Mouse (Mus musculus) cerebellum, postnatal 14 days (tissue): Measurements from ENCODE around the gene Nt5e.
"Not testable (repeated sequence)": the region's sequence is repeated elsewhere in the genome, so short reads cannot be mapped to it uniquely, and the experiment has no call there.

Experiments used
- DNase-seq, 2 experiments: peaks; one replicate each; pipeline ENCODE4 v3.0.0; 2021; ENCODE audit warnings: mixed read lengths in 2 of 2

Gene Nt5e

DNA sequence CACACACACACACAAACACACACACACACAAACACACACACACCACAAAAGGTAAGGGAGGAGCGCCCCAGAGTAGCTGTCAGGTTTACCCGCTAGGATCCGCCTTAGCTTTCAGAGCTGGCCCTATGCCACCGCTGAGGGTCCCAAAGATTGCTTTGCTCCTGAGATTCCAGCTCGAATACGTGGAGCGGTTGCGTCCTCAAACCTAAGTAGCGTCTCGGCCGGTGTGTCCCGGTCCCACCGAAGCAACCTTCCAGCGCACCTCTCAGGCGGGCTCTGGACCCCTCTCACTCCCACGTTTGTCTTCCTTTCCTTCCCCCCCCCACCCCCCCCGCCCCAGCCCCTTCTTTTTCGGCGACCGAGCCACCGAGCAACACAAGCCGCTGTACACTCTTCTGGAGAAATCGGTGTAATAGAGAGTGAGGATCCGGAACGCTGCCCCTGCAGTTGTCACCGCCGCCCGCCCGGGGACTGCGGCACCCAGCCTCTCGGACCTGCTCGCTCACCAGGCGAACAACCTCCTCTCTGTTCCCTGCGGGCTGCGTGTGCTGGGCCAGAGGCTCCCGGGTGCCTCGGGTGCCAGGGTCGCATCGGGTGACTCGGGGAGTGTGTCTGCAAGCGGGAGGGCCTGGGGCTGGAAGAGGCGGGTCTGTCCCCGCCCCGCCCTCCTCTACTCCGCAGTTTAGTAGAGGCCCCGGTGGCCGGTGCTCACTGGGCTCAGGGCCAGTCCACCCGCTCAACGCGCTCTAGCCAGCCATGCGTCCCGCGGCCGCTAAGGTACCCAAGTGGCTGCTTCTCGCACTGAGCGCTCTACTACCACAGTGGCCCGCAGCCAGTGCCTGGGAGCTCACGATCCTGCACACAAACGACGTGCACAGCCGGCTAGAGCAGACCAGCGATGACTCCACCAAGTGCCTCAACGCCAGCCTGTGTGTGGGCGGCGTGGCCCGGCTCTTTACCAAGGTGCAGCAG is at the start of gene Nt5e:
Gene Nt5e (plus strand): TSS at position 268 of the 972 bp plus-strand sequence.
- DNase-seq: peak; percentile 85

DNA sequence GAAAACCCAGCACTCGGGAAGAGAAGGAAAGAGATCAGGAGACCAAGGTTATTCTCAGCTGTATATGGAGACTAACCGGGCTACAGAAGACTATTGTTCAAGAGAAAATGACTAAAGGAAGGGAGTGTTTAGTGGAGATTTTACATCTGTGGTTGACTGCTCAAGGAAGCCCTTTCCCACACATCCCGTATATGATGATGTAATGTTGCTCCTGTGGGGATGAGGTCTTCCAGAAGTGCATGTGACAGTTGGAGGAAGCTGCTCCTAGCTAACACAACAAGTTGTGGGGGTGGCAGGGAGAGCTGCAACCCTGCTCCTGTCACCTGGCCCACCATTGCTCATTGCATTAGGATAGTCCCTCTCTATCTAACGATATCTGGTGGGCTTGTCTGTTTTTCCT is 49.4 kb upstream of the Nt5e start:
- DNase-seq: no peak

DNA sequence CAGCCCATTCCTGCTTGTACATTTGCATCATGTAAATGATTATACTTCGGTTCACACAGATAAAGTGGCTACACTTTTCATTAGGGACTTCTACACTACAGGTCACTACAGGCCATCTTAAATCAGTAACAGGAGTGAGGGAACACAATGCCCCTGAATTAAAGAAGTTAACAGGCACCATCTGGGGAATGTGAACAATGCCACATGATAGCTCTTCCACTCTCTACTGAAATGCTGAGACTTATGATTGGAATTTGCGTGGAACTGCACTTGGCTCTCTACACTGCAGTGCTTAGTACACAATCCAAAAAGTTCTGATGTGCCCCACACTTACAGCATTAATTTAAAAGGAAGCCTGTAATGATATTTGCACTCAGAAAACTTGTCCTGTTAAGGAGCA is 47.3 kb upstream of the Nt5e start:
- no peak for DNase-seq

DNA sequence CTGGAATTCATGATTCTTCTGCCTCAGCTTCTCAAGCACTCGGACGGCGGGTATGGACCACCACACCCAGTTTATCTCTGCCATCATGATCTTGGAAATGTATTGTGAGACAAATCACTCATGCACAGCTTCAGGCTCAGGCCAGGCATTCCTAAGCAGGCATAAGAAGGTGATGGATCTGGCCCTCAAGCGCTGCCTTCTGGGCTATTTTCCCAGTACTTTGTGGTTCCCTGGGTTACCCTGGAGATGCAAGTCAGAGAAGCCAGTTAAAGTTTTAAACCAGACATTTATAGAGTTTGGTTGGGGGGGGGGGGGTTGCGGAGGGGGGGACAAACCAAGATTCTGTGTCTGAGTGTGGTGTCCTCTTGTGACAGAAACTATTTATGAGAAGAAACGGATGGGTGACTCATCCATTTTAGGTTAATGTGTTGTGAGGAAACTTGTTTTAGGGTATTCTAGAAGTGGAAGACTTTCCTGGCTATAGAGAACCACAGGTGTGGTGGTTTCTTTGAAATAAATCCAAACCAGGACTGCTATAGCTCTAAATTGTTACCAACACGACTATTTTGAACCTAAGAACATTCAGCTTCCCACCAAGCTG is 37.3 kb upstream of the Nt5e start:
- DNase-seq: no peak

DNA sequence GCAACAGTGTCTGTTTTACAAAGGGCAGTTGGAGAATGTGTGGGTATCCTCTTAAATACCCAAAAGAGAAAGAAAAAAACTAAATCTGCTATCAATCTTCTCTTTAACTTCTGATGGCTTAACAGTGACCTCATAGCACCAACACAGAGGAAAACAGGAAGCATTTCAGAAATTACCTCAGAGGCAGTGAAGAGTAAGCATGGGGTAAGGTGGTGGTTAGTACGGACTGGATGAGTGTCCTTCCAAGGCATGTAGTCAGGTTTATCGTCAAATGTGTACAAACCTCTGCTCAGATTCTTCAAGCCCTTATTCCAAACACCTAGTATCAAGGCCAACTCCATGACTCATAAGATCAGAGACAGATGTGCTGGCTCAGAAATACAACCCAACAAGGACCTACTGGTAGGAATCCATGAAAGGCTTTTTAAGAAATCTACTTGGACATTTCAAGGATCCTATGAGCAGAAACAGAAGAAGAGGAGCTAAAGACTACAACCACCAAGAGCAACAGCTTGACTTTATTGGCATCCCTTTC is 34.1 kb upstream of the Nt5e start:
- DNase-seq: no peak

DNA sequence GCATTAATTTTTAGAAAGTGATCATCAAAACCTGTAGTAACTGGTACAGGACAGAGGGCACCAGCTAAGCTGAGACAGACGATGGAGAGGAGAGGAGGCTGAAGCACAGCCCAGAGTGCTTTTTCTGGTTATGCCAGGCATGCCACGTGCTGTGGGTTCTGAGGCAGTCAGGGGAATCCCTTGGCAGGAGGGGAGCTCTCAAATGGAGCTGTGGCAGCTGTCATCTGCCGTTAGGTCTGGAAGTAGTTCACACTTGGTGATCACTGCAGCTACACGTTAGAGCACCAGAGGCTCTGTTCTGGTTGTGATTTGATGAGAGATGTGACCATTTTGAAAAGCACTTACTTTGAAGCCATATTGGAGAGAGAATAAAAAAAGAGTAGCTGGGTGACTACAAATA is 31.2 kb upstream of the Nt5e start:
- peak; percentile 54 to 62 for DNase-seq

DNA sequence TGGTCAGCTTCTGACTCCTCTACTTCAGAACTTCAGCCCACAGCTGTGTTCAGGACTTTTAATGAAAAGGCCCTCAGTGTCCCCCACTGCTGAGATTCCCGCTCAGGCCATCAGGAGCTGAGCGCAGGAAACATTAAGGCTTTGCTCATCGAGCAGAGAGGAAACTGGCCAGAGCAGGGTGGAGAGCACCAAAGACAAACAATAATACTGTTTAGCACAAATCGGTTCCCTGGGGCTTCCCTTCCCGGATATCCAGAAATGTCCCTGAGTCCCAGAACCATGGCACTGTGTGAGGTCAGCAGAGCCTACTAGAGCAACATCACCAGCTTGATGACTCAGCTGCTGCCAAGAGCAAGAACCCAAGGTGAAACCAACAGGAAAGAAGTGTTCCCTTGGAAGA is 30.7 kb upstream of the Nt5e start:
- no peak for DNase-seq

DNA sequence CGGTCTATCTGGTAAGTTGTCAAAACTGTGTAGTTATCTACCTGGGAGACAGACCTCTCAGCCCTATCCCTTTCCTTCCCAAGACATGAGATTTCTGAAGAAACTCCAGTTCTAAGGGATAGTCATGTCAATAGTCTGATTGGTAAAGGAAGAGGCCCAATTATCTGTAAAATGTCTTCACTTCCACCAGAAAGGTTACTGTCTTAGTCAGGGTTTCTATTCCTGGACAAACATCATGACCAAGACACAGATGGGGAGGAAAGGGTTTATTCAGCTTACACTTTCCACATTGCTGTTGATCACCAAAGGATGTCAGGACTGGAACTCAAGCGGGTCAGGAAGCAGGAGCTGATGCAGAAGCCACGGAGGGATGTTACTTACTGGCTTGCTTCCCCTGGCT is 29.8 kb upstream of the Nt5e start:
- DNase-seq: not testable (repeated sequence)

DNA sequence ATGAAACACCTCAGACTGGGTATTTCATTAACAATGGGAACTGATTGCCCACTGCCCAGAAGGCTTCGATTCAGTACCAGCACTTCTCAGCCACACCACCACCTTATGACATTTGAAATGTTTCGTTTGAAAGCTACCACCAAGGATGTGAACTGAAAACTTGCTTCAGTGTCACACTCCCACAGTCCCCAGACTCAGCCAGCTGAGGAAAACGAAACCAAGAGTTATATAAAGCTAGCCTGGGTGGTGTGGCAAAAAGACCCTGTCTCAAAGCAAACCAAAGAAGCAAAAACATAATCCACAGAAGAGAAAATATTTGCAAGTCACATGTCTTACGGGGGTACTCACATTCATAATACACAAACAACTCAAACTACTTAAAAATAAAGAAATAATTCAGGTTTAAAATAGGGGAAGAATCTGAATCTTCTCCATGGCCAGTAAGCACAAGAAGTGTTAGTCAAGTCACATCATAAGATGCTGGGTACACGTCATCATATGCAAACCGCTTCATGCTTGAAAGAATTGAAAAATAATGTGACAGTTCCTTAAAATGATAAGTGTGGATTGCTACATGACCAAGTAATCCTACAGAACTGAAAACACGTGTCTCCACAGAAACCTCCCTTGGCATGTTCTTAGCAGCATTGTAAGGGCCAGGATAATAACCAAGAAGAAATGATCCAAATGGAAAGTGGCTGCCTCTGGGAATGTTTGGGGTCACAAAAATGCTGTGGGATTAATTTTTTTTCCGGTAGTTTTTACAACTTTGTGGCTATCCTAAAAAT is 28.9 kb upstream of the Nt5e start:
- DNase-seq: no peak

DNA sequence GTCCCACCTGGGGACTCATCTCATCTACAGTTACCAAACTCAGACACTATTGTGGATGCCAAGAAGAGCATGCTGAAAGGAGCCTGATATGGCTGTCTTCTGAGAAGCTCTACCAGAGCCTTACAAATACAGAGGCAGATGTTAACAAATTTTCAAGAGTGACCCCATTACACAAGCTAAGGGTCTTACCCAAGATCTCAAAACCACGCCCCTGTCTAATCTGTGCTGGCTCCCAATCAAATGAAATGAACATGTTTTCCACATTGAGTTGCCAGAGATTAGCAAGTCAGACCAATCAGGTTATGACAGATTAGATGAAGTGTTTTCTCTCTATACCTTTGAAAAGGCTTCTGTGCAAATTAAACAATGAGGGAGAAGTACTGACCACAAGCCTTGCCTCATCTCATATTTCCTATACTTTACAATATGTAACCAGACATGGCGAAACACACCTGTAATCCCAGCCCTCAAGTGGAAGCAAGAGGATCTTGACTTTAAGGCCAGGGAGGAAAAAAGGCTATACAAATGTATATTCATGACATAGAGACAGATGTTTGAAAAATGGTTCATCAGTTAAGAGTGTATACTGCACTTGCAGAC is 19.9 kb upstream of the Nt5e start:
- no peak for DNase-seq

DNA sequence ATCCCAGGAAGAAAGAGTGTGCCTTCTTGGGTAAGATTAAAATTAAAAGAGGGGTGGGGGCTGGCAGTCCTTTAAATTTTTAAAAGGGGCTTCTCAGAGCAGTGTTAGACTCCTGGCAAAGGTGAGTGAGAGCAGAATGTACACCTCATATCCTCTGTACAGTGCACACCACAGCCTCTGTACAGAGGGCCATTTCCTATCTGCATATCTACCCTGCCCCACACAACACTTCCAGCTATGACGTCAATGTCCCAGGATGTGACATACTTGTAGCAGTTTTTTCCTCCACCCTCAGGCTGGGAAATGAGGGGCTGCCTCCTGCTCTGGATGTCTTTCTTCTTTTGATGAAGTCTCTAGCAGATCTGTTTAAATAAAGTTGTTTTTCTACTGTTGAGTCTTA is 17.9 kb upstream of the Nt5e start:
- DNase-seq: no peak

DNA sequence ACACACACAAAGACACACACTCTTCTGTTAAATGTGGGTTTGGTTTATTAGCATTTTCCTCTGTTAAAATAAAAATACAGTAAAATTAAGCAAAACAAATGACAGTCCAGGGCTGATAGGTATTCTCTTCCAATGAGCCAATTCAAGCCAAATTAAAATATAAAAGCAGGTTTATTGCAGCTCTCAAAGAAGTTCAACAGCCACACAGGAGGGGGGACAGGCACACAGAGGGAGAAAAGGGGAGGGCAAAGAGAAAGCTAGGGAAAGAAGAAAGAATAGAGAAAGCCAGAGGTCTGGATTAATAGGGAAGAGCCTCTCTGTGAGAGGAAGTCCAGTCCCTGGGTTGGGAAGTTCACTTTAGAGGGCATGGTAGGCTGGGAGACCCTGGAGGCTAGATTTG is 7.8 kb upstream of the Nt5e start:
- DNase-seq: no peak

DNA sequence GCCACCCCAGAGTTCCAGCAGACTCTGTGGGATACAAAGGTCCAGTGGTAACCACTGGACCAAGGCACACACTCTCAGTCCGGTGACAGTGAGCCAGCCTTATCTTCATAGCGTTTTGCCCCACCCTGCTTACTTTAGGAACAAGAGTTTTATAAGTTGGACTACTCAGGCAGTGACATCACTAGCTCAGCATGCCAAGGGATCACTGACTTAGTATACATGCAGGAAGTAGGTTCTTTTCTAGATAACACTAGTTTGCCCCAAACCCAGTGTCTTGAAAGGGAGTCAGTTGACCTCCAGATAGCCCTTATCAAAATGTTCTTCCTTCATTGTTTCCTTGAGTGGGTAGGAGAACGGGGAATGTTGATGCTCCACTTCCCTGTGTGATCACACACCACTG is 2.4 kb upstream of the Nt5e start:
- DNase-seq: no peak

DNA sequence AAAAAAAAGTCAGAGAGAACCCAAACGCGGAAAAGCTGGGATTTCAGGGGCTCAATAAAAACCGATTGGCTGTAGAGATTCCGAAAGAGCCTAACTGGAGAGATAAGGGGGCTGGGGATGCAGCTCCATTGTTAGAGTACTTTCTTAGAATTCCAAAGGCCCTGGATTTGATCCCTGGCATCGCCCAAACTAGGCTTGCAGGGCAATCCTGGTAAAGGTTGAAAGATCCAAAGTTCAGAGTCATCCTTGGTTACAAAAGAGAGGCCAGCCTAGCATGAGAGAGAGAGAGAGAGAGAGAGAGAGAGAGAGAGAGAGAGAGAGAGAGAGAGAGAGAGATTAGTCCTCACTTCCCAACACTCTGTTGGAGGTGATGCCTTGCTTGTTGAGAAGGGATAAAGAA is 1.7 kb downstream of the Nt5e start:
- no peak for DNase-seq

DNA sequence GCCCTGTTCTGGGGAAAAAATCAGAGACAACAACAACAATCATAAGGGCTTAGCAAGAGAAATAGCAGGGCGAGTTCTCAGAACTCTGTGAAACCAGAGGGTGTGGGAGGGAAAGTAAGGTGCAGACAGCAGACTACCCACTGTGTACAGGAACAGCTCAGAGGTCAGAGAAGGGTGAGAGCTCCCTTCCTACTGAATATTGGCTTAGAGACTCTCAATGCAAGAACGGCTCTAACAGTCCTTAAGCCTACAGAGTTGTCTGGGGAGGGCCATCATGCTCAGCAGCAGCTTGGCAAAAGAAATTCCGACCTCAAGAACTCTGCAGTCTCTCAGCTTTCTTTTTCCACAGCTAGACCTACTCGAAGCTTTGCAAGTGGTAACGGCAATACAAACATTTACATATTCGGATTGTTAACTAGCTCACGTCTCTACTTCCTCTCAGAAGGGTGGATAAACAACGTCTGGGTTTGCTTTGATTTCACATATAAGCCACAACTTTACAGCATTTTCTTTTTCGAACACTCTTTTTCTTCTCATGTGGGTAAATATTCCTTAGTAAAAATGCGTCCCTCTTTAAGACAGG is 2.3 kb downstream of the Nt5e start:
- DNase-seq: no peak

DNA sequence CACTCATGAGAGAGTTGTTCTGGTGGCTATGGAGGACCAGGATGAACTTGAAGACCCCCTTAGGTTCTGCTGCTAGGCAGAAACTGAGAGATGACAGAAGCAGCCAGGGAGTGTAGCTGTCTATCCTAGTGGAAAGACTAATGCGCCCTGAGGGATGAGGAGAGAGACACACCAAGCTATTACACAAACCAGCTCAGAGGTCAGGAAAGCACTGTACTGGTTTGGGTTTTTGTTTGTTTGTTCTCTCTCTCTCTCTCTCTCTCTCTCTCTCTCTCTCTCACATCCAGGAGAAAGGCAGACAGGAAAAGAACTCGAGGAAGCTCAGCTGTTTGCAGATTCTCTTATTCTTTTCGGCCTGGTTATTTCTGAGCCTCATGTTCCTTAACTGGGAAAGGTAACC is 3.3 kb downstream of the Nt5e start:
- no peak for DNase-seq

DNA sequence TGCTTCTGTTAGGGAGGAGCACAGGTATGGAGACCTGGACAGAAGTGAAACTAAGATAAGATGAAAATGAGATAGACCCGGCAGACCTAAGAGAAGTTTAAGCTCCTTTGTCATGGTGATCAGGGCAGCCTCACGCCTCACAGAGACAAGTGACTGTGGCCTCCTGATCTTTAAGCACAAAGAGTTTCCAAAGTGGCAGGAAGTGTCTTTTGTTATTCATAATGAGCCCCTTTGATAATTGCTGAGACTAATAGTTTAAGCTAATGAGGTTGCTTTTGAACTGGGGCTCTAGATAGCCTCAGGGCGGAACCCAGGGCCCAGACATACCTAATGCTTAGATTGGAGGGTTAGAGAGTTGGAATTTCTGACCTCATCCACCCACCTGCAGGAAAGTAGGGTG is 5.5 kb downstream of the Nt5e start:
- DNase-seq: no peak

DNA sequence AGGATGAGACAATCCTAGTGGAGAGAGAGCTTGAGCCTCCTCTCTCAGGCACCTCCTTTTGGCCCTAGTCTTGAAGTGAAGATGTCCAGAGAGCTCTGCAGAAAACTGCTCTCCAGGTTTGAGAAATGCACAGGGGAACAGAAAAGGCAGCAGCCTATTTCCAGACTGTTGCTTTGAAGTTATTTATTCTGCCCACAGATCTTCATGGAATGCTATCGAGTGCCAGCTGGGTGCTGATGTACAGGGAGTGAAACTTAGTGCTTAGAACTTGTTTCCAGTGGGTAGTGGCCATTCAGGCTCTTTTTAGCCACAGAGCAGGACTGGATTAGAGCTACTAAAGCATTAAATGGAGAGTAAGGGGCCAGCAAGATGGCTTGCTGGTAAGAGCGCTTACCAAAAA is 8.8 kb downstream of the Nt5e start:
- no peak for DNase-seq

DNA sequence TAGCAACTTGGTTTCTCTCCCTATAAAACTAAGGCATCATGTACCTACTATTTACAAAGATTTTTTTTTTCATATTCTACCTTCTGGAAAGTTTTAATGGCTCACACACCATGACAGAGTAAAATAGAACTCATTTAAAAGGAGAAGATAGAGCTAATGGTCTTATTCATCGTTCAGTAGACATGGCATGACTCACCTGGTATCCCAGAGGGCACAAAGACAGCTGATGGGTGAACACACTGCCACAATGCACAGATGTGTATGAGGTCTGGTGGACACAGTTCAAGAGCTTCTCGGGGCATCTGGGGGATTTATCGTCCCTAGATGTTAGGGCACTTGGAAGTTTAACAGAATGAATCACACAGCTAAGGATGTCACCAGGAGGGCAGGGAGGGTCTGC is 13.8 kb downstream of the Nt5e start:
- DNase-seq: no peak

DNA sequence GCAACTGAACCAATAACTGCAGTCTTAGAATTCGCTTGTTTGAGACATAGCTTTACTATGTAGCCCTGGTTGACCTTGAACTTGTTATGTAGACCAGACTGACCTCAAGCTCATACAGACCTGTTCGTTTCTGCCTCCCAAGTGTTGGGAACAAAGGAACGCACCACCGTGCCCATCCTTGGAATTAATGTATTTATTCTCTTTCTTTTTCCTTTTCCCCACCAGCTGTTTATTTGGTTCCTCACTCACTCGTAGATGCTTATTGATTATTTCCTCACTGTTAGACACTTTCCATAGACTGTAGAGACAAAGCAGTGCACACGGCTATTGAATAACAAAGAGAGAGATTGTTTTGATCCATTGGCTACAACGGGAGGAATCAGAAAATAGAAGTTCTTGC is 15.2 kb downstream of the Nt5e start:
- no peak for DNase-seq

DNA sequence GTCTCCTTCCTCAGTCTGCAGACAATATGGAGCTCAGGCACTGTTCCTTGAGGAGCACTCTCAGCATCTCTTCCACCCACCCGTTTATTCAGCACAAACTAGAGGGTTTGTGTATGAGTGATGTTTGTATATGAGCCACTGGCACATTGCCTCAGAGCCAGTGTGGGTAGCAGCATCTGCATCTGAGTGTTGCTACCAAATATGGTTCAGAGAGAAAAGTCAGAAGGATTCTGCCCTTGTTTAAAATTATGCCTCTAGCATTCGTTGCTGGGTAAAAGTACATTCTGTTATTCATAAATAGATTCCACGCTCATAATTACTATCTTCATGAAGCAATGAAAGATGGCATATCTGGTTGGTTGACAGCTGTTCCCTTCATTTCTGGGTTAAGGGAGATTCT is 15.7 kb downstream of the Nt5e start:
- DNase-seq: no peak

DNA sequence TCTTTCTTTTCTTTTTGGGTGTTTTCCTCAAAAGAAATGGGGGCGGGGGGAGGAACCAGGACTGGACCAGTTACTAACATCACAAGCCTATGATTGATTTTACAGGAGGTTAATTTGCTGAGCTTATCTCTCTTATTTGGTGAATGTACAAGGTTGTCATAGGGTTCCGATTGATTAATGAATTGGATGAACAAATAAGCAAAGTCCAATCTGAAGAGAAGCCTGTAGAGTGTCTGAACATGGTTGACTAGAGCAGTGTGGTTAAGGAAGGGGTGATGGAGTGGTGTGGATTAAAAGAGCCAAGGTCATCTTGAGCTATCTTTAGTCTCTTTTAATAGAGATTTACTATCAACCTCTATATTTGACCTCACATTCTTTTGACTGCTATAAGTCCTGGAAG is 17.4 kb downstream of the Nt5e start:
- DNase-seq: no peak

DNA sequence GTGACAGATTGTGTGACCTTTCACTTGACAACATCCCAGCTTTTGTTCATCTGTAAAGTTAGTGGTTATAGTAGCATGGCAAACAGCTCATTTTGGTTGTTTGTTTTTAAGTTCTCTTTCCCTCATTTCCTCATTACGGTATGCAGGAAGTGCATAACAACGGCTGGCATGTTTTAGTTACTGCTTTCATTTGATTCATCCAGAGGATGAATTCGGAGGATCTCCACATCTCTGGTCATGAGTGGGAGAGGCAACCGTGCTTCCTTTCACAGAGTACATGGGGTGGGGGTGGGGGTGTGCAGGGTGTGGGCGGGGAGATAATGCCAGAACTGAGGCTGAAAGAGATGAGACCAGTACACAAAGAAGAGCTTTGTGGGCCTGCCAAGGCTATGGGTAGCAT is 19.9 kb downstream of the Nt5e start:
- DNase-seq: no peak
